Mouse (Mus musculus): ENCODE results near the gene Lhx9.

Lhx9 gene

GRCm38 (mm10) chr1:138848511-138849109 lies at the start of gene Lhx9:
Lhx9 (minus strand) TSS chr1:138848577.
- DNase-seq (ENCODE audit: inconsistent ontology term) = peak; percentile 83

DNA sequence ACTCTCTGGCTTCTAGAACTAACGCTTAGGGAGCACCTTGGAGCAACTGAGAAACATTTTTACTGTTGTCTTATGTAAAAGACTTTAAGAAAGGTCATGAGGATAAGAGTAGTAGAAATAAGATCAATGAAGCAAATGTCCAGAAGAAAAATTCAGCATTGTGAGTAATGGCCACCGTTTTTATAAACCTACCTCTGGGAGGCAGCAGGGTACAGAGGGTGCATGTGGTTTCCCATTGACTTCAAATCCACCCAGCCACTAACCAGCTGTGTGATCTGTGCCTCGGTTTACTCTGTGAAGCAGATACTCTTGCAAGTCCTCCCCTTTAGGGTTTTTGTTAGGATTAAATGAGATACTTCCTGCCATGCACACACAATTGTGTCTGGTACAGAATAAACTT lies 47.7 kb upstream of the Lhx9 start:
- DNase-seq (ENCODE audit: inconsistent ontology term) = no peak

- peak; percentile 28 for DNase-seq (ENCODE audit: inconsistent ontology term)
These were observed 29.3 kb upstream of the Lhx9 start for GRCm38 (mm10) chr1:138877470-138878254.

DNA sequence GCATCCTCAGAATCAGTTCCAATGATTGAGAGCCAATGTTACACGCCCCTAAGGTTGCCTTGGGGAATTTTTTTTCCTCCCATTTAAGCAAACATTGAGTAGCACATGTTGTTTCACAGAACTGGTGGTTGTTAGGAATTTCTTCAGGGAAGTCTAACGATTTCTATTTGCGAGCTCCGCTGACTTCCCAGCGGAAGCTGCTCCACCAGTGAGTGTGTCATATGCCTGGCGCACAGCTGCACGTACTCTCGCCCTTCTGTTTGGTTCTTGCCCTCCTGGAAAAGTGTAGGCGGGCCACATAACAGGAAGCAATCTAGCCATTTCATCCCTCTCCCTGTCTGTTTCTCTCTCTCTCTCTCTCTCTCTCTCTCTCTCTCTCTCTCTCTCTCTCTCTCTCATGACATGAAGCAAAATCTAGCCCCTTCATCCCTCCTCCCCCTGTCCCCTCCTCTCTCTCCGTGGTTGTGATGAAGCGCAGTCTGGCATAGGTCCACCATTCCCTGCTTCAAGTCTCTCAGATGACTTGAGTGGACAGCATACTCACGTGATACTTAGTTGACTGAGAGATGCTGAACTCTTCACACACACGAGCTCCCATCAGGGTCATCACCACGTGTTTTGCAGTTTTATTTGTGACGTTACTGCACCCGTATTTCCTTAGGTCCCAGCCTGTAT lies 28.1 kb upstream of the Lhx9 start:
- peak; percentile 60 for DNase-seq (ENCODE audit: inconsistent ontology term)

GRCm38 (mm10) chr1:138856101-138856950 lies 7.9 kb upstream of the Lhx9 start, which contains the start of gene 2310009B15Rik:
2310009B15Rik (minus strand) TSS chr1:138856852.
- peak; percentile 93 for DNase-seq (ENCODE audit: inconsistent ontology term)

DNA sequence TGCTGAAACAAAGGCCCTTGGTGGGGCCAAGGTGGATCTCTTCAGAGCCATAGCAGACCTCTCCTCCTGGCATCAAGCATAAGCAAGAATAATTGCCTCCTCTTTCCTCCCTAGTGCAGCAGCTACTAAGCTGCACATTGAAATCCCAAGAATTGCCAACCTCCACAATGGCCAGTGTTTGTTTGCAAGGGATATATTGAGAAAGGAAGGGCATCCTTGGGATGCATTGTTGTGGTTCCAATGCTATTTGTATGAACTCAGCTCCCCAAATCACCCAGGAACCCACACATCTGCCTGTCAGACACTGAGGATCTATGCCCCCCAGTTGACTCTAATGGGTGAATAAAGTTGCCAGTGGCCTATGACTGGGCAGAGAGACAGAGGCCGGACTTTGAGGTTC lies 2.4 kb upstream of the Lhx9 start:
- no peak for DNase-seq (ENCODE audit: inconsistent ontology term)

DNA sequence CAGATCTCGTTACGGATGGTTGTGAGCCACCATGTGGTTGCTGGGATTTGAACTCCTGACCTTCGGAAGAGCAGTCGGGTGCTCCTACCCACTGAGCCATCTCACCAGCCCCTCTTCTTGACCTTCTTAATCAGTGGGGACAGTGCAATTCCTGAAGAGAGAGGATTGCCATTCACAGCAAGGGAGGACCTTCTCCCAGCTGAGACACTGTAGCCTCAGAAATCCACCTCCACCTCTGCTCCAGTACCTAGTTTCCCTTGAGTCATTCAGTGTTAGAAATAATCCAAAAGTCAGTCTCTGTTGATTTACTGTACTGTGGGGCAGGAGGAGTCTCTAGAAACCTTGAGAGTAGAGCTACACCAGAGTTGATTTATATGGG lies 1.8 kb upstream of the Lhx9 start:
- DNase-seq (ENCODE audit: inconsistent ontology term) = no peak

DNA sequence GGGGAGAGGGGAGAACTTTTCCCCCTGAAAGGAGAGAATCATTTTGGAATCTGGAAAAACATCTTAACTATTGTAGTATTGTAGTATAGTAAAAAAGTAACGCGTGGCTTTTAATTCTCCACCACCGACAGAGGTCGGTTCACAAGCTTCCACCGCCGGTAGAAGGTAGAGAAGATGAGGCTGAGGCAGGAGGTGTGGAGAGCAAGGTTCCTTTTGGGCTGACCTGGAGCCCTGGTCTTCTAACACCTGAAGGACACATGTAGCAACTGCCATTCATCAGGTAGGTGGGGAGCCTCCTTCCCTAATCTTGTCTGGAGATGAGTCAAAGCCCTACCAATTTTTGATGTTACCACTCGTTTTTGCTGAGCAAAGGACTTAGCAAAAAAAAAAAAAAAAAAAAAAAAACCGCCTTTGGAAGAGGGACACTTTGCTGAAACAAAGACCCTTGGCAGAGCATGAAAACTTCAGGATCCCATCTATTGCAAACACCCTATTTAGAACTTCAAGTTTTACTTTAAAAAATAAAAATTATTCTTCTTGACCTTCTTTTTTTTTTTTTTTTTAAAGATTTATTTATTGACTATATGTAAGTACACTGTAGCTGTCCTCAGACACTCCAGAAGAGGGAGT lies 1.3 kb upstream of the Lhx9 start:
- DNase-seq (ENCODE audit: inconsistent ontology term) = no peak

DNA sequence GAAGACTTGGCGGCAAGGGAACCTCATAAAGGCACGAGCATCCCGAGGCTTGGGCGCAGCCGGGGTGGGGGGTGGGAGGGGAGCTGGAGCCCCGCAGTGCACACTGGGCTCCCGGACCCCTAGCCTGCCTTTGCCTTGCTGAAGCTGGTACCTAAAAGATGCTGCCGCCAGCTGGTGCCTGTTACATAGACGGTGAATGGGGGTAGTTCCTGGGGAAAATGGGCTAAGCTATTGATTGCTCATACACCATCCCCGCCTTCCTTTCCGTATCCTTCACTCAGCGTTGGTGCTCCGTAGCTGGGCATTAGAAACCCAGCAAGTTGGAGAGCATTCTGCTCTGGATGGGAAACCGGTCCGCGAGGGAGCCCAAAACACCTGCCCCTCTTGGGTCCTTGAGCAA lies 351 bp downstream of the Lhx9 start:
- no peak for DNase-seq (ENCODE audit: inconsistent ontology term)

GRCm38 (mm10) chr1:138847146-138847545 lies 1.2 kb downstream of the Lhx9 start:
- no peak for DNase-seq (ENCODE audit: inconsistent ontology term)

- no peak for DNase-seq (ENCODE audit: inconsistent ontology term)
These were observed 1.8 kb downstream of the Lhx9 start for GRCm38 (mm10) chr1:138846581-138846980.

GRCm38 (mm10) chr1:138846131-138846530 lies 2.2 kb downstream of the Lhx9 start:
- DNase-seq (ENCODE audit: inconsistent ontology term) = no peak

DNA sequence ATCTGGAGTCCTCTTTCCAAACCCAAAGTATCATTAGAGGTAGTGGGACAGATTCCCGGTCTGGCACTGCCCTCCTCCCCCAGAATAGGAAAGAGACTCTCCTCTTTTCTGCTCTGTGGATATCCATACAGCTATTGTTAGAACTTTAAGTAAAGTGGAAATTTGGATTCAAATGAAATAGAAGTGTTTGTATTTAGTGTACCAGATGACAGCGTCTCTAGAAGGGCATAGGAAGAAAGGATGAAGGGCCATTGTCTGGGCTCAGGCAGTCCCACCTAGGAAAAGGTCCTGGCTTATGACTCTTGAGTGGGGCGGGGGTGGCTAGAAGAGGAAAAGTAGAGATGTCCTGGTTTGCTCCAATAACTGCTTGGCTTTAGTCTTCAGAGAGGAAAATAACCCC lies 2.9 kb downstream of the Lhx9 start:
- DNase-seq (ENCODE audit: inconsistent ontology term) = no peak

DNA sequence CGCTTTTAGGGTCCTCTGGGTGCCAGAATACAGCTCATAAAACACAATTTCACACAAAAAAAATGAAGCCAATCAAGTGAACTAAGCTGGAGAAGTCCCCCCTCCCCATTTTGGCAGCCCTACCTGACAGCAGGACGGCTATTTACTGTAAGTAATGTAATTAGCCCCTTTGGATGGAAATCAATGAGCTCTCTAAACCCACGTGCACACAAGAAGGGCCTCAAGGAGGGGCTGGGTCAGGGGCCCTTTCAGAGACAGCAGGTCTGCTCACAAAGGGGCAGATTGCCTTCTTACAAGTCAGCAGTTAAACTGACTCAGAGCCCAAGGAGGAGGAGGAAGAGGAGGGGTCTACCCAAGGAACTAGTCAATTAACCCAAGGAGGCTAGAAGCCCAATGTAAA lies 4.2 kb downstream of the Lhx9 start:
- no peak for DNase-seq (ENCODE audit: inconsistent ontology term)

GRCm38 (mm10) chr1:138843361-138844091 lies 4.9 kb downstream of the Lhx9 start:
- DNase-seq (ENCODE audit: inconsistent ontology term) = peak; percentile 62

- no peak for DNase-seq (ENCODE audit: inconsistent ontology term)
These were observed 5.6 kb downstream of the Lhx9 start for GRCm38 (mm10) chr1:138842756-138843155.

GRCm38 (mm10) chr1:138842315-138842714 lies 6.1 kb downstream of the Lhx9 start:
- peak; percentile 42 for DNase-seq (ENCODE audit: inconsistent ontology term)

- DNase-seq (ENCODE audit: inconsistent ontology term) = peak; percentile 71
These were observed 6.9 kb downstream of the Lhx9 start for GRCm38 (mm10) chr1:138841306-138842095.

DNA sequence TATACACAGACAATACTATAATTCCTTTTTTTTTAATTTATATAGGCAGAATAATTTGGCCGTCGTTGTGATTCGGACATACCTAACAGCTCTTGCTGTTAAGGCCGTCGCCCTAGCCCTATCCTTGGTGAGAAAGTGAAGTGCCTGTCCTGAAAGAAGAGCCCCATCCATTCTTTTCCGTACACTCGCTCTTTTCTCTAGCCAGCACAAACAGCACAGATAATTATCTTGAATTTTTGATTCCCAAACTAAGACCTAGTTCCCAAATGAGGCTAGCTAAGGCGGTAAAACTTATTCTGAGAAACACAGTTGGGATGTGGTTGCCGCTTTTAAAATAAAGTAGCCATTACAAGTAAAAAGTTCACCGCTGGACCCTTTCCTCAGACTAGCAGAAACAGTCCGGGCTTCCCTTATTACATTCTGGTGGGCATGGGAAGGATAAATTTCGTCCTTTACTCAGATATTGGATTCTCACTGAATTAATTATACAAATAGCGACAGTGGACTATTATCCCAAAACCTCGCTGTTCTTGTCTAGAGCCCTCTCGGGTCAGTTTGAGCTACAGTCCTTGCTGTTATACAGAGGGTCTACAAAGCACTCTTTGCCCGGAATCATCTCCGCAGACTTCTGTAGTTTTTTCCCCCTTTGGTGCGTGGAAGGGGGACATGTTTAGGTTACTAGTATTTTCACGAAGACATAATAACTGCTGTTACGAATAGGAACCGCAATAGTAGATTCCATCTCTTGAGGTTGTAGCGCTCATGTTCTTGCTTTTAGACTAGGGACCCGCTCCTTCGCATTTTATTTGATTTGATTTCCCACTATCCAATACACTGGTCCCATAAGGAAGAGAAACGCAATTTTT lies 7.7 kb downstream of the Lhx9 start:
- no peak for DNase-seq (ENCODE audit: inconsistent ontology term)

All from Muller cell, postnatal 12 days (primary cell).